ENCODE assay signal across 22 mouse cellular contexts in genomic region chr9:60899201-60899600, GRCm38 (mm10).
DNase-seq lines count a peak whose midpoint lies in the region; ATAC-seq and TF ChIP-seq lines count a peak whose summit lies in the region.
"Had no signal": no experiment of that assay in that cellular context is flagged by ENCODE, and none has a peak within 500 bp of the region (broad histone marks: within the 10 kb centered on the region; RNA-seq: fewer than 3 reads in every experiment).

No protein-coding gene starts in this region.

- no peaks in the 10 kb centered on the region for H3K9me3 ChIP-seq in lung, embryonic 15.5 days
- H3K9me3 ChIP-seq in embryonic facial prominence, embryonic 14.5 days (ENCODE audit: control insufficient read depth, low read length) = no peaks in the 10 kb centered on the region
- H3K9me3 ChIP-seq in stomach, postnatal 0 days (ENCODE audit: control insufficient read depth, low read length) = no peaks in the 10 kb centered on the region
- H3K9me3 ChIP-seq: embryonic facial prominence, embryonic 12.5 days; hindbrain, embryonic 15.5 days; limb, embryonic 13.5 days; liver, embryonic 13.5 days; midbrain, embryonic 13.5 days; neural tube, embryonic 13.5 days had no signal

- H3K4me2 ChIP-seq in lung, embryonic 15.5 days = no peak overlapping the region
- H3K4me2 ChIP-seq in embryonic facial prominence, embryonic 14.5 days (ENCODE audit: low read depth, low read length) = no peak overlapping the region
- no peak overlapping the region for H3K4me2 ChIP-seq in stomach, postnatal 0 days (replicated peaks; ENCODE audit: low read depth)
- H3K4me2 ChIP-seq: embryonic facial prominence, embryonic 12.5 days; hindbrain, embryonic 15.5 days; limb, embryonic 13.5 days; liver, embryonic 13.5 days; midbrain, embryonic 13.5 days; neural tube, embryonic 13.5 days had no signal

- no peak overlapping the region for H3K4me3 ChIP-seq in gastrocnemius, adult 2 months
- no peak overlapping the region for H3K4me3 ChIP-seq in lung, embryonic 15.5 days
- no peak overlapping the region for H3K4me3 ChIP-seq in embryonic facial prominence, embryonic 14.5 days (ENCODE audit: low read depth, low read length)
- H3K4me3 ChIP-seq in stomach, postnatal 0 days (ENCODE audit: low read depth, low read length) = no peak overlapping the region
- H3K4me3 ChIP-seq in cerebellum, adult 2 months (replicated peaks; ENCODE audit: insufficient read depth, low read depth, low read length) = no peak overlapping the region
- H3K4me3 ChIP-seq: embryonic facial prominence, embryonic 12.5 days; hindbrain, embryonic 15.5 days; limb, embryonic 13.5 days; liver, embryonic 13.5 days; midbrain, embryonic 13.5 days; neural tube, embryonic 13.5 days had no signal

- WGBS in lung, embryonic 15.5 days = 62% methylated on average over 4 of the region's 4 CpGs
- WGBS in embryonic facial prominence, embryonic 14.5 days = 52% methylated on average over 4 of the region's 4 CpGs
- 48% methylated on average over 4 of the region's 4 CpGs for WGBS in stomach, postnatal 0 days
- WGBS in cerebellum, adult 2 months = 77% methylated on average over 4 of the region's 4 CpGs

- no peak for TF ChIP-seq EP300 in stomach, postnatal 0 days (optimal IDR thresholded peaks at IDR 0.05)

- no peak for TF ChIP-seq CTCF in gastrocnemius, adult 2 months (IDR thresholded peaks at IDR 0.05)
- TF ChIP-seq CTCF in stomach, postnatal 0 days (IDR thresholded peaks at IDR 0.05; ENCODE audit: low read depth) = no peak
- no peak for TF ChIP-seq CTCF in cerebellum, adult 2 months (IDR thresholded peaks at IDR 0.05; ENCODE audit: borderline replicate concordance, insufficient read depth, low read depth, low read length)

- no peak overlapping the region for H3K9ac ChIP-seq in lung, embryonic 15.5 days
- H3K9ac ChIP-seq in embryonic facial prominence, embryonic 14.5 days (ENCODE audit: low read depth, low read length) = no peak overlapping the region
- no peak overlapping the region for H3K9ac ChIP-seq in stomach, postnatal 0 days (ENCODE audit: low read length)
- H3K9ac ChIP-seq: embryonic facial prominence, embryonic 12.5 days; hindbrain, embryonic 15.5 days; limb, embryonic 13.5 days; liver, embryonic 13.5 days; midbrain, embryonic 13.5 days; neural tube, embryonic 13.5 days had no signal

- H3K4me1 ChIP-seq in lung, embryonic 15.5 days = peaks cover 22% of the 10 kb centered on the region
- peaks cover 19% of the 10 kb centered on the region for H3K4me1 ChIP-seq in embryonic facial prominence, embryonic 14.5 days (ENCODE audit: control insufficient read depth, insufficient read depth, low read length)
- H3K4me1 ChIP-seq in stomach, postnatal 0 days (replicated peaks; ENCODE audit: control insufficient read depth, insufficient read depth) = peaks cover 14% of the 10 kb centered on the region
- no peaks in the 10 kb centered on the region for H3K4me1 ChIP-seq in cerebellum, adult 2 months (ENCODE audit: control insufficient read depth, insufficient read depth, low read length)
- H3K4me1 ChIP-seq: liver, embryonic 13.5 days had no signal

- H3K27me3 ChIP-seq in lung, embryonic 15.5 days = peaks cover 6% of the 10 kb centered on the region; the same call in 1 of the 2 replicates
- no peaks in the 10 kb centered on the region for H3K27me3 ChIP-seq in embryonic facial prominence, embryonic 14.5 days (replicated peaks; ENCODE audit: control insufficient read depth, insufficient read depth, low read length)
- no peaks in the 10 kb centered on the region for H3K27me3 ChIP-seq in stomach, postnatal 0 days (ENCODE audit: control insufficient read depth, insufficient read depth, low read length)
- no peaks in the 10 kb centered on the region; the same call in 1 of the 2 replicates for H3K27me3 ChIP-seq in cerebellum, adult 2 months (ENCODE audit: control insufficient read depth, insufficient read depth, low read length)
- H3K27me3 ChIP-seq: liver, embryonic 13.5 days had no signal

- TF ChIP-seq POLR2A in cerebellum, adult 2 months (IDR thresholded peaks at IDR 0.05; ENCODE audit: borderline replicate concordance, insufficient read depth, low read length) = no peak

- peak overlapping the region; percentile 28; the same call in 1 of the 2 replicates for H3K27ac ChIP-seq in gastrocnemius, adult 2 months
- 0 out of 2 replicates have a peak overlapping the region, but pooled peaks have one; percentile 1 for H3K27ac ChIP-seq in lung, embryonic 15.5 days
- H3K27ac ChIP-seq in embryonic facial prominence, embryonic 14.5 days (replicated peaks; ENCODE audit: low read depth, low read length) = 0 out of 2 replicates have a peak overlapping the region, but pooled peaks have one; percentile 4
- H3K27ac ChIP-seq in stomach, postnatal 0 days (replicated peaks) = peak overlapping the region; percentile 70
- no peak overlapping the region for H3K27ac ChIP-seq in cerebellum, adult 2 months (ENCODE audit: insufficient read depth, low read length)
- H3K27ac ChIP-seq: embryonic facial prominence, embryonic 12.5 days; hindbrain, embryonic 15.5 days; limb, embryonic 13.5 days; liver, embryonic 13.5 days; midbrain, embryonic 13.5 days; neural tube, embryonic 13.5 days had no signal

- DNase-seq in gastrocnemius, adult 2 months = no peak
- no peak for DNase-seq in gastrocnemius, adult 8-10 months (ENCODE audit: low spot score in 2 of 2)
- no peak for DNase-seq in lung, adult 18-20 months
- DNase-seq in embryonic facial prominence, embryonic 14.5 days (ENCODE audit: low spot score) = peak; percentile 50
- DNase-seq in stomach, postnatal 0 days (ENCODE audit: low spot score) = no peak
- no peak for DNase-seq in cerebellum, adult 2 months
- DNase-seq: adrenal gland, postnatal 14 days; cerebellum, adult 9-11 months; heart, postnatal 10 days; kidney, adult 18-20 months; kidney, postnatal 10 days; liver, embryonic 13.5 days; lung, postnatal 10 days; right cerebral cortex, adult 18-20 months; thymus, postnatal 14 days had no signal

- H3K36me3 ChIP-seq in lung, embryonic 15.5 days = no peaks in the 10 kb centered on the region
- H3K36me3 ChIP-seq in embryonic facial prominence, embryonic 14.5 days (ENCODE audit: control insufficient read depth, insufficient read depth, low read length) = no peaks in the 10 kb centered on the region
- no peaks in the 10 kb centered on the region for H3K36me3 ChIP-seq in stomach, postnatal 0 days (ENCODE audit: control insufficient read depth, insufficient read depth, low read length)
- H3K36me3 ChIP-seq: embryonic facial prominence, embryonic 12.5 days; hindbrain, embryonic 15.5 days; limb, embryonic 13.5 days; liver, embryonic 13.5 days; midbrain, embryonic 13.5 days; neural tube, embryonic 13.5 days had no signal

- intact Hi-C loops in gastrocnemius, adult 2 months (cut with DNase I) = loop anchor here (10.0 kb wide), 1 partner anchor 996 kb away; no protein-coding TSS in a partner anchor

- no peak for ATAC-seq in lung, embryonic 15.5 days (ENCODE audit: borderline replicate concordance, extremely low read depth, low FRiP score, low TSS enrichment)
- ATAC-seq in embryonic facial prominence, embryonic 14.5 days (ENCODE audit: low read depth) = no peak
- ATAC-seq in stomach, postnatal 0 days (ENCODE audit: low FRiP score, low TSS enrichment) = no peak
- ATAC-seq: forebrain, embryonic 16.5 days; midbrain, embryonic 13.5 days had no signal
